Mouse (Mus musculus): Measurements from ENCODE around the gene Col5a2.
A peak's percentile ranks its signal among the peaks of the same experiment; 100 is the strongest.
"Not testable (repeated sequence)": the region's sequence is repeated elsewhere in the genome, so short reads cannot be mapped to it uniquely, and the experiment has no call there.

The Col5a2 gene

GRCm38 (mm10) chr1:45502865-45503332 lies at the start of gene Col5a2:
Col5a2 (minus strand) TSS chr1:45503282.
- DNase-seq = peak; percentile 98

DNA sequence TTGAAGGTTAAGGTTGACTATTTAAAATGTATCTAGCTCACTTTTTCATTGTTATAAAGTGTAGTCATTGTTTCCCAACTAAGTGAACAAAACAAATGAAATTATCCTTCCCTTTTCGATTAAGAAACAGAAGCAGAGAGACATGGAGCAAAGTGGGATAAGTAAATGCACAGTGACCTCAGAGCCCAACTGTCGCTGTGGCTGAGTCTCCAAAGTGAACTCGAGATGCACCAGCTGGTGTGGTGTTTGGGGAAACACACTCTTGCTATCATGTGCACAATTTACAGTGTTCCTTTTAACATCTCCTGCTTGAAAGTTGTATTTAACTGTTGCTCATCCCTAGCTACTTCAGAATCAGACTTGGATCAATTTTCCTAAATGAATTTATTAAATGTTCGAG lies 47.4 kb upstream of the Col5a2 start:
- DNase-seq = no peak

GRCm38 (mm10) chr1:45541888-45542287 lies 38.8 kb upstream of the Col5a2 start:
- DNase-seq = no peak

GRCm38 (mm10) chr1:45541161-45541560 lies 38.1 kb upstream of the Col5a2 start:
- no peak for DNase-seq

- DNase-seq = no peak
These were observed 28.4 kb upstream of the Col5a2 start for GRCm38 (mm10) chr1:45531486-45531885.

- not testable (repeated sequence) for DNase-seq
These were observed 24.4 kb upstream of the Col5a2 start for GRCm38 (mm10) chr1:45527476-45527875.

DNA sequence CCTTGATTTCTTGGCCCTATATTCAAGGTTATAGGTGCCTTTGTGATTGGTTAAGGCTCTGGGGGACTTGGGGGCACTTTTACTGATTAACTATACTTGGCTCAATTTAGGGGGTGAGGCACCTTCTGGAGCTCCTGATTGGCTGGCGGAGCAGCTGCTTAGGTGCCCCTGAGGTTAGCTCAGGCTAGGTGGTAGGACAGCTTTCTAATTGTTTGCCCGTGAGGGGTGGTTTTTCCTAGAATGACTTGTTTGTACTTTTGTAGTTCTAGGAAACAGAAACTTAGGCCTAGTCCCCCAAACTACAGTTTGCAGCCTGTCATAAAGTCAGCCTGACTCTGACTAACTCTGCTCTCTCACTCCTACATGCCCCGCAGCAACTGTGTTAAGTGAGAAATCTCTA lies 20.5 kb upstream of the Col5a2 start:
- DNase-seq = no peak

GRCm38 (mm10) chr1:45521486-45521885 lies 18.4 kb upstream of the Col5a2 start:
- no peak for DNase-seq

DNA sequence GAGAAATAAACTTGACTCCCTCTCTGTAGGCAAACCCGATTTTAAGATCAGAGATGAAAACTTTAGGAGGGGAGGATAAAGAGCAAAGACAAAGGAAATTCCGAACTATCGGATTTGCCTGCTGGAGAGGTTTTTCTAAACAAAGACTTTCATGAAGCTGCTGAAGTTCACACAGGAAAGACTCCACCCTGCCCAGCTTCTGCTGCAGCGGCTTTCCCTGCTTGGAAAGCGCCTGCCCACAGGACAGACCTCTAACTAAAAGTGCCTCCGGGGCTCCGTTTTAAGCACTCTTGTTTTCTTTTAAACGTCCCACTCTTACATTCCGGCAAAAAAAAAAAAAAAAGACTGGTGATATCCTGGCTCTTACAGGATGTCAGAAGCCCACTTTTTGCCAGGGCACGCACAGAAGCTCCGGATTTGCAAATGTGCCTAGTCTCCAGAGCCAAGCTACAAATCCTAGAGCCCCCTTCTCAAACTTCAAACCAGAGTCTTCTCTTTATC lies 791 bp downstream of the Col5a2 start:
- DNase-seq = peak; percentile 85

DNA sequence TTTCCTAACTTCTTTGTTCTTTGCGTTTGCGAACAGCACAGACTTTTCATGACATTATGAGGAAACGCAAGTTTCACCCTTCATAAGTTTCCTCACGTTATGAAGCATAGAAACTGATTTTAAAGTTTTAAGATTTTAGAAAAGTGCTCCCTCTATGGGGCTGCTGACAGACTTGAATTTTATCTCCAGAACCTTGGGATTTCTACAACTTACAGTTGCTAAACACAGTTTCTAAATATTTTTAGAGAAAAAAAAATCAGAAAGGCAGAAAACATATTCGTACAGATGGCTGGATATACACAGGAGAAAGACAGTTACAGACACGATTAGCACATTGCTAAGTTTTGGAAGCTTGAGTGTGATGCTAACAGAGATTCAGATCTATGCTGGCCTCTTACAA lies 1.6 kb downstream of the Col5a2 start:
- no peak for DNase-seq

- no peak for DNase-seq
These were observed 2.6 kb downstream of the Col5a2 start for GRCm38 (mm10) chr1:45500456-45500855.

GRCm38 (mm10) chr1:45495025-45495424 lies 8.1 kb downstream of the Col5a2 start:
- no peak for DNase-seq

DNA sequence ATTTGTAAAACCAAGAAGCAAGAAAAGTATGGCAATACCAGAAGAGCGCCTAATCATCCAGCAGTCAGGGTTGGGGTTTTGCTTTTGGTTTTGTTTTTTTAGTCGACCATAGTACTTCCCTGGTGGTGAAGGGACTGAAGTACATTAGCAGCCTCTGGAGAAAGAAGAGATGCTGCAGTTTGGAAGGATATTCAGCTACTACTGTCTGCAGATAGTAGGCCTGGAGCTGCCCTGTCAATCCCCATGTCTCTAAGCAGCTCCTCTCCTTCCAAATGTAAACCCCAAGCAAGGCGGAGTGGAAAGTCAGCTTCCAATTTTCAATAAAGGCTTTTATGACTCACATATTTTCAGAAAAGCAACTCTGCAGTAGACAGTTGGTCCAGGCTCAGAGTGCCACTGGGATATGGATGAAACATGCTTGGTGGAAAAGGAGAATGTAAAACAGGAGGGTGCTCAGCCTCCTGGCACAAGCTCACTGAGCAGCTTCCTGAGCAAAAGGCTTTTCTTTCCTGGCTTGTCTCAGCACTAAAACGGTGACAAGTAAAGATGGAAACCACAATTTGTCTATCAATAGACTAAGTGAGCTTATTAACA lies 10.9 kb downstream of the Col5a2 start:
- no peak for DNase-seq

GRCm38 (mm10) chr1:45490451-45490850 lies 12.6 kb downstream of the Col5a2 start:
- DNase-seq = no peak

DNA sequence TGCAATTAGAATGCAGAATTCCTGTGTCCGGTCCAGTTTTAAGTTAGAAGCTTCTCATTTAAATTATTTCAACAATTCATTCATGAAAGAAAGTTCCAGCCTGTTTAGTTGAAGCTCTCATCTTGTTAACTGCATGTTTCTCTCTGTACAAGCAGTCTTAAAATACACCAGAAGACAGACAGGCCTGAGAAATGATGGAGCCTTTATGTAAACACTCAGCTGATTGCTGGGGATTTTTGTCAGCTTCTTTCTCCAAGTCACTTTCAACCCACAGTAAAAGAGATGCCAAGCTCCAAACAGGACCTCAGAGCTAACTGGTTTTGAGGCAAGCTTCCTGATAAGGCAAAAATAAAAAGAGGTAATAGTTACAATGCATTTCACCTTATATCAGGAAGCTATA lies 14.8 kb downstream of the Col5a2 start:
- DNase-seq = no peak

DNA sequence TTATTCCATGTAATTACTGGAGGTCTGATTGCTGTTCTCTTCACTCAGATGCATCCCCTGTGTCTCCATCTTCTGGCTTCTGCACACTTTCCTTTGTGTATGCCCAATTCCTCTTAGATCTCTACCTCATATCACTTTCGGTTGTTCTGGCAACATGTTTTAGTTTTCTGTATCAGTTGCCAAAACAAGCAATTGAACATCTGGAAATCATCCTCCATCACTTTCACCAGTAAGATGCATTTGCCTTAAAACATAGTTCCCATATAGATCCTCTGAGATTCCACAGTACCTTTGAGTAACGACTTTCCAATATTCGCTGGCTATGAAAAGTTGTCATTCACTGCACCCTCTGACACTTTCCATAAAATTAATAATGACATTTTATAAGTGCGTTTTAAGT lies 20.1 kb downstream of the Col5a2 start:
- no peak for DNase-seq

- no peak for DNase-seq
These were observed 21.2 kb downstream of the Col5a2 start for GRCm38 (mm10) chr1:45481876-45482275.

- no peak for DNase-seq
These were observed 24.0 kb downstream of the Col5a2 start for GRCm38 (mm10) chr1:45479087-45479486.

DNA sequence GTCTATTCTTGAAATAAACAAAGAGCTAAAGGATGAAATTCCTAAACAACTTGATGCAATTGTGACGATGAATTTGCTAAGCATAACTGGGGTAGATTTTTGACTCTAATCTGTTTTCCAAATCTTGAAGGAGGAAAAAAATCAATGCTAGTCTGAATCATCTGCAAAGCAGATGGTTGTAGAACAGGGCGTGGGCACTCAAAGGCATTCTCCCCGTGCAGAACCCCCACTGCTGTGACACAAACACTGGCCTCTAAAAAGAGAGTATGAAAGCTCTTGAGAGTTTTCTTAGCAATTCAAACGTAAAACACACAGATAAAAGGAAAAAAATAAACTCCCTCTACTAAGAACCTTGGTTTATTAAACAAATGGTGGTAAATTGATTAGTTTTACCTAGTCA lies 30.3 kb downstream of the Col5a2 start:
- no peak for DNase-seq

DNA sequence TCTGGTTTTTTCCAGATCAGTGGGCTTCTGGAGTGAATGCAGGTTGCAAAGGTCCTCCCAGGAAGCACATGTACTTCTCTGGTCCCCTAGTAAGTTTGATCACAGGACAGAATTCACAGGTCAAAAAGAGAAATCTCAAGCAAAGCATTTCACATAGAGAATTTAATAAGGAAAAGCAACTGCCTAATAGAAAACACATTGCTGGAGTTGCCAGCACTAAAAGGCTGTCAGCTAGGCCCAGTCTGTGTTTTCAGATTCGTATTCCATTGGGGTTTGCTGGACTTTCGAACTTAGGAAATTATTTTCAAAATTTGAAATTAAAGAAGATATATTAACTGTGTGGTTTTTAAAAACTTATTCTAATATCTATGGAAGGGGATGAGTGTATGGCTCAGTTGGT lies 42.3 kb downstream of the Col5a2 start:
- no peak for DNase-seq

- DNase-seq = peak; percentile 36
These were observed 47.3 kb downstream of the Col5a2 start for GRCm38 (mm10) chr1:45455763-45456162.

- no peak for DNase-seq
These were observed 54.2 kb downstream of the Col5a2 start for GRCm38 (mm10) chr1:45448856-45449255.

DNA sequence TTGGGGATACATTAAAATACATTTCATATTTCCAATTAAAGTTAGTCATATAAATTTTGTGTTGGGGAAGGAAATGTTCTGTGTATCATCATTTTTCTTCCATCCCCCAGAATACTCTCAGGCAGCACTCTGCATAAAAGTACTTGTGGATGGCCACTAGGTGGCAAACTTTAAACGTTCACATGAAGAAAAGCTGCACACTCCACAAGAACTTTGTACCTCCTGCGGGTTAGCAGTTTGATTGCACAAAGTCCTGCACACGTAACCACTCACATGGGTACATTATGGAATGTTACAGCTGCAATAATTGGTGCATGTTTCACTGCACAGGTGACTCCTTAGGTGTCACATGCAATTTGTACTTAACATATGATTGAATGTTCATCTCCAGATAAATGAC lies 71.2 kb downstream of the Col5a2 start:
- peak; percentile 88 for DNase-seq

DNA sequence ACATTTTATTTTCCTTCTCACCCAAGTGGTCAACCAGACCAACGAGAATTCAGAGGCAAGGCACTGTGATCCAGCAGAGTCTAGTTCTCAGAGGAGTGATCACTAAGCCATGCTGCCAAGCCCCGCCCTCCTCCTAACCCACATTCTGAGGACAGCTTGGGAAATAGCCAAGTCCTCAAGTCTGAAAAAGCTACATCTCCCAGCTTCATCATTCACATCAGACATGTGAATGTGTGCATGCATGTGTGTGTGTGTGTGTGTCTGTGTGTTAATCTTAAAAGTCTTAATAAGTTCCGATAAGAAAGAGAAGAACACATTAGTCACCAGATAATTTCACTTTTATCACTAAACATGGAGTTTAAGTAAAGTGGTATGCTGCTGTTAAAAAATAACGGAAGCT lies 72.6 kb downstream of the Col5a2 start:
- DNase-seq = peak; percentile 96

DNA sequence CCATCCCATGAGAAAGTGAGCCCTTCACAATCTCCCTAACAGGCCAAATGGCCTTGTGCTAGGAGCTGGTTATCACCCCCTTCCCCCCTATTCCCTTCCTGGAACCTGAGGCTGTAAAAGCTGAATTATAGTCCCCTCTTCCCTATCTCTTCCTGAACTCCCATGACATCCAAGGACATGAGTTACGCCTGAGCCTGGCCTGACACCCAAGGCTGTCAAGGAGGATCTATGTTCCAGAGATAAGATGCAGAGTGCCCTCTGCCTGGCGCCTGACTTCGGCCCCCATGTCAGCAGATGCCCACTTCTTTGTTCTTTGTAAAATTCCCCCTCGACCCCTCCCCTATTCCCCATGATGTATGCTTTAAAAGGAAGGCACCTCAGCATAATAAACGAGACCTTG lies 73.9 kb downstream of the Col5a2 start:
- DNase-seq = peak; percentile 72

All from heart, adult 11 months (tissue).